Mouse (Mus musculus): Measurements from ENCODE around the gene Gm38392. TPM values are rescaled to one million over a fixed set of nuclear protein-coding genes. Genes with fewer than 3 reads are reported as not detected.

Gene Gm38392
- polyA plus RNA-seq, 1 experiment: 0.49 TPM

- Histone ChIP-seq H3K4me1 (ENCODE audit: control insufficient read depth, insufficient read depth, low read length) (peaks cover 6% of the 10 kb centered on the region), H3K4me3 (replicated peaks; ENCODE audit: extremely low read depth, low read depth, low read length) (no peak overlapping the region)
- TF ChIP-seq CTCF (IDR thresholded peaks at IDR 0.05; ENCODE audit: insufficient read depth, low read length) (no peak), POLR2A (IDR thresholded peaks at IDR 0.05; ENCODE audit: borderline replicate concordance, extremely low read depth, low read depth, low read length) (no peak)
- no peak for DNase-seq
- WGBS: 48% methylated on average over 2 of the region's 2 CpGs
Measured at GRCm38 (mm10) chr3:88199541-88200110, 87.4 kb downstream of the Gm38392 start.

- DNase-seq: no peak
- Histone ChIP-seq H3K4me3 (replicated peaks; ENCODE audit: extremely low read depth, low read depth, low read length) (no peak overlapping the region), H3K4me1 (ENCODE audit: control insufficient read depth, insufficient read depth, low read length) (peaks cover 6% of the 10 kb centered on the region)
- TF ChIP-seq POLR2A (IDR thresholded peaks at IDR 0.05; ENCODE audit: borderline replicate concordance, extremely low read depth, low read depth, low read length): no peak
- no peak for TF ChIP-seq CTCF (IDR thresholded peaks at IDR 0.05; ENCODE audit: insufficient read depth, low read length)
- 12% methylated on average over 9 of the region's 9 CpGs for WGBS
Measured at GRCm38 (mm10) chr3:88198505-88199020, 88.4 kb downstream of the Gm38392 start.

DNA sequence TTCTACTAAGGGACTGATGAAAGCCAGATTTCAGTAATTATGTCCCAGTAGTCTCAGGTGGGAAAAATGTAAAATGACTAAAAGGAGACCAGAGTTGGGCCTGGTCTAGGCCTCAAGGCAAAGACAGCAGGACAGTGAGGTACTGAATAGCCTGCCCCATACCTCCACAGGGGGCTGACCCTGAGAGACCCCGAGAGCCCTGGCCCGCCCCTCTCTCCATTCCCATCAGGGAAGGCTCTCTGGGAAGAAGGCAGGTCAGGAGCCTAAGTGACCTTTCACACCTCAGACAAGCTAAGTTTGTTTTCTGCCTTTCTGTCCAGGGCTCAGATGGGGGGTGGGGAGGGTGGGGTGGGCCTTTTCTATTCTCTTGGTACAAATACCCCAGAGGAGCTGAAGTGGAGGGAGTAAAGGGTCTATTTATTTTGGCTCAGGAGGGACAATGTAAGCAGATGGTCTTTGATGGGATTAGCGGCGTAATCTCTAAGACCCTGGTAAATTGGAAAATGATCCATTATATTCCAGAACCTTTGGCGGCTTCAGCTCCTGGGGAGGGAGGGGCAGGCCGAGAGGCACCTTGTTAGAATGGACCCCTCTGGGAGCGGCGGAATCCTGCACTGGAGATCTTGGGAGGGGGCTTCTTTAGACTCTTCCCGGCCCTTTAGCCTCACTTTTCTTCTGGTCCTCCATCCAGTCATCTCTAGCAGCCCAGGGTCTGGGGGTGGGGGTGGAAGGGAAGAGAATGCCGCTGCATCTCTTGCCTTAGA, 89.1 kb downstream of the Gm38392 start:
- Histone ChIP-seq H3K4me1 (ENCODE audit: control insufficient read depth, insufficient read depth, low read length) (peaks cover 6% of the 10 kb centered on the region), H3K4me3 (replicated peaks; ENCODE audit: extremely low read depth, low read depth, low read length) (no peak overlapping the region)
- WGBS: 20% methylated on average over 10 of the region's 10 CpGs
- DNase-seq: no peak
- TF ChIP-seq CTCF (IDR thresholded peaks at IDR 0.05; ENCODE audit: insufficient read depth, low read length): no peak
- no peak for TF ChIP-seq POLR2A (IDR thresholded peaks at IDR 0.05; ENCODE audit: borderline replicate concordance, extremely low read depth, low read depth, low read length)

Other genes with a start within 250 kb of the Gm38392 start
- gene Gpatch4, start 244.1 kb downstream of the Gm38392 start, polyA plus RNA-seq (2012; rRNA removed): 5.7 and 7.2 TPM in 2 replicates
- gene Naxe, start 228.7 kb downstream of the Gm38392 start, polyA plus RNA-seq (2012; rRNA removed): 90.5 and 117 TPM in 2 replicates
- gene Ttc24, start 208.9 kb downstream of the Gm38392 start, polyA plus RNA-seq (2012; rRNA removed): not detected in 2 replicates
- 1.8 and 2.5 TPM in 2 replicates for gene Iqgap3, start 205.2 kb downstream of the Gm38392 start, polyA plus RNA-seq (2012; rRNA removed)
- gene Mef2d, start 144.8 kb downstream of the Gm38392 start, polyA plus RNA-seq (2012; rRNA removed): 87.0 and 94.3 TPM in 2 replicates
- 8.2 and 14.5 TPM in 2 replicates for gene Rhbg, start 32.5 kb downstream of the Gm38392 start, polyA plus RNA-seq (2012; rRNA removed)
- gene Tsacc, start 9.8 kb upstream of the Gm38392 start, polyA plus RNA-seq (2012; rRNA removed): 2.1 and 3.3 TPM in 2 replicates
- gene Cct3, start 9.9 kb upstream of the Gm38392 start, polyA plus RNA-seq (2012; rRNA removed): 59.5 and 77.6 TPM in 2 replicates
- 148 and 183 TPM in 2 replicates for gene Glmp, start 37.8 kb upstream of the Gm38392 start, polyA plus RNA-seq (2012; rRNA removed)
- 12.4 and 31.8 TPM in 2 replicates for gene Tmem79, start 48.9 kb upstream of the Gm38392 start, polyA plus RNA-seq (2012; rRNA removed)
- 48.4 and 63.7 TPM in 2 replicates for gene Smg5, start 49.0 kb upstream of the Gm38392 start, polyA plus RNA-seq (2012; rRNA removed)
- gene Paqr6, start 77.4 kb upstream of the Gm38392 start, polyA plus RNA-seq (2012; rRNA removed): 19.1 and 29.1 TPM in 2 replicates
- gene Bglap3, start 85.5 kb upstream of the Gm38392 start, polyA plus RNA-seq (2012; rRNA removed): 0.20 and 23.9 TPM in 2 replicates
- 23.0 TPM in 1 of 2 replicates, not detected in the other for gene Bglap2, start 91.5 kb upstream of the Gm38392 start, polyA plus RNA-seq (2012; rRNA removed)
- gene Bglap, start 97.3 kb upstream of the Gm38392 start, polyA plus RNA-seq (2012; rRNA removed): not detected in 2 replicates
- 23.4 and 27.0 TPM in 2 replicates for gene Pmf1, start 123.1 kb upstream of the Gm38392 start, polyA plus RNA-seq (2012; rRNA removed)
- gene Slc25a44, start 137.9 kb upstream of the Gm38392 start, polyA plus RNA-seq (2012; rRNA removed): 18.3 and 25.4 TPM in 2 replicates
- 52.3 and 58.3 TPM in 2 replicates for gene Sema4a, start 174.0 kb upstream of the Gm38392 start, polyA plus RNA-seq (2012; rRNA removed)
- 257 and 302 TPM in 2 replicates for gene Lmna, start 222.7 kb upstream of the Gm38392 start, polyA plus RNA-seq (2012; rRNA removed)
- gene Mex3a, start 245.2 kb upstream of the Gm38392 start, polyA plus RNA-seq (2012; rRNA removed): 0.53 and 0.84 TPM in 2 replicates

Measured in lung, adult 2 months (tissue).